Mouse (Mus musculus) kidney, postnatal 4 days (tissue): ENCODE results near the gene Ap3m1.
A peak's percentile ranks its signal among the peaks of the same experiment; 100 is the strongest.

Experiments used
- DNase-seq, 2 experiments: peaks; one replicate each; pipeline ENCODE4 v3.0.0; 2021; ENCODE audit warnings: mixed read lengths in 2 of 2

The Ap3m1 gene

GRCm38 (mm10) chr14:20999617-21000016 is 52.7 kb downstream of the Ap3m1 start:
- no peak for DNase-seq

- DNase-seq: no peak
Observed at GRCm38 (mm10) chr14:20997548-20997947, 54.8 kb downstream of the Ap3m1 start.

- DNase-seq: no peak
Observed at GRCm38 (mm10) chr14:20996361-20996760, 55.9 kb downstream of the Ap3m1 start.

GRCm38 (mm10) chr14:20995497-20995896 is 56.8 kb downstream of the Ap3m1 start:
- DNase-seq: no peak

- no peak for DNase-seq
Observed at GRCm38 (mm10) chr14:20994475-20994874, 57.8 kb downstream of the Ap3m1 start.

- peak; percentile 62 to 73 for DNase-seq
Observed at GRCm38 (mm10) chr14:20993067-20993691, 59.1 kb downstream of the Ap3m1 start.

- DNase-seq: no peak
Observed at GRCm38 (mm10) chr14:20991492-20991891, 60.8 kb downstream of the Ap3m1 start.

- no peak for DNase-seq
Observed at GRCm38 (mm10) chr14:20985482-20985881, 66.8 kb downstream of the Ap3m1 start.

- peak; percentile 59 to 69 for DNase-seq
Observed at GRCm38 (mm10) chr14:20983832-20984231, 68.5 kb downstream of the Ap3m1 start.
